Mouse (Mus musculus): ENCODE measurements at regions not wholly inside any gene's neighbourhood (a gene's known extent, or its start where the extent isn't known, plus 50 kb on each side); places are given as distances from the start of the nearest gene placed in this dataset.
A peak's percentile ranks its signal among the peaks of the same experiment; 100 is the strongest.

- Histone ChIP-seq H3K4me1 (ENCODE audit: control insufficient read depth, insufficient read depth, low read length) (no peaks in the 10 kb centered on the region), H3K27ac (ENCODE audit: low read depth, low read length) (no peak overlapping the region), H3K27me3 (ENCODE audit: control insufficient read depth, insufficient read depth, low read length) (no peaks in the 10 kb centered on the region), H3K4me2 (peak overlapping the region; percentile 33; the same call in 1 of the 2 replicates), H3K36me3 (ENCODE audit: control insufficient read depth, insufficient read depth, low read length) (no peaks in the 10 kb centered on the region), H3K4me3 (ENCODE audit: low read depth, low read length) (no peak overlapping the region), H3K9me3 (replicated peaks; ENCODE audit: control insufficient read depth, low read length) (no peaks in the 10 kb centered on the region), H3K9ac (ENCODE audit: low read depth, low read length) (0 out of 2 replicates have a peak overlapping the region, but pooled peaks have one; percentile 5)
- no peak for ATAC-seq (replicated peaks; ENCODE audit: insufficient number of reproducible peaks, low FRiP score, low TSS enrichment)
- 35% methylated on average over 3 of the region's 3 CpGs for WGBS (ENCODE audit: insufficient replicate concordance)
Observed at GRCm38 (mm10) chr4:95105424-95105823, 53.4 kb upstream of the Jun start.

DNA sequence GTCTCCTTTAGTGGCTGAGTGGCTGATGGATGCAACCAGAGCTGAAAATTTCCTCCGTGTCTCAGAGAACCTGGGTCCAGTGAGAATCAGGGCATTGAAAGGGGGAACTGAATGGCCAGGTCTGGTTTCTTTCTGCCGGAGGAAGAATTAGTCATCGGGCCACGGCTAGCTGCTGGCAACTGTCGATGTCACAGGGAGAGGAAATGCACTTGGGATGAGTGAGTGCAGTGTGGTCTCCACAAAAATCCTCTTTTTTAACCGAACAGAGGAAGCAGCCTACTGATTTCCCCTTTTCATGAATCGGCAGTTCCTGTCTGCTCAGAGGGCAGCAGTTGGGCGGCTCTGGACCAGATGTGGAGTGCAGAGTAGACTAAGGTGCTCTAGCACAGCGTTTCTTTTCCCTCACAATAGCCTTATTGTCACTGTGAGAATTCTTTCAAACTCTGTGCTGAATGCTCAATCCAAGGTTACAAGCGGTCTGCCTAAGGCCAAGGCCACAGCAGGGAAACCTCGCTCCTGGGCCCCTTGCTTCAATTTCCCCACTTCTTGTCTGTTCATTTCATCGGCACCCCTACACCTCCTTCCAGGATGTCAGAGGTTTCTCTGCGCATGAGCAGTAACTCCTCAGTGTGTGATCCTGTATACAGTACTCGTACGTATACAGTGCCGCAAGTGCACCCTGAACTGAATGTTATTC is 54.1 kb upstream of the Jun start:
- ATAC-seq (replicated peaks; ENCODE audit: insufficient number of reproducible peaks, low FRiP score, low TSS enrichment): 0 out of 2 replicates have a peak, but pooled peaks have one; percentile 26

DNA sequence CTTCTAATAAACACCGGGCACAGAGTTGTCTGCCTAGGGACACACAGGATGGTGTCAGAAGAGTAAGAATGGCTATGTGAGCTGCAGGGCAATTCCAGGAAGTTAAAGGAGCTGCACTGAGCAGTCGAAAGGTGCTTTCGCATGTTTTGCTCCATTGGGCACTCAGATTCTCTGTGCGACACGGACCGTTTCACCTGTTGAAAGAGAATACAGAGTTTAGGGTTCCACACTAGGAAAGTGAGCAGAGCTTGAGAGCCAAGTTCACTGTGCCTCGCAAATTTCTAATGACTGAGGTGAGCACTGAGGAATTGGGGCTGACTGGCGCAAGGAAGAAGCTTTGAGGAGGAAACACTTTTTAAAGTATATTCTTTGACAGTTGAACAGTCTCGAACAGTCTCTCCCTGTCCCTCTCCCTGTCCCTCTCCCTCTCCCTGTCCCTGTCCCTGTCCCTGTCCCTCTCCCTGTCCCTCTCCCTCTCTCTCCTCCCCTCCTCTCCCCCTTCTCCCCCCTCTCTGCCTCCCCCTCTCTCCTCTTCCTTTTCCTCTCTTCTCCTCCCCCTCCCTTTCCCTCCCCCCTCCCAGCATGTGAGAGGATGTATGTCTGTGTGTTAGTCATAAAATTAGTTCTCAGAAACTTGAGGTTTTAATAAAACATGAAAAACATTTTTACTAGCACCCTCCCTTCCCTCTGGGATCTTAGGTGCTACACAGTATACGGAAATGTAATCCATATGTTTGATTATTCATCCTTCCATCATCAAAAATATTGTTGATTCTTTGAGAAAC is 55.1 kb upstream of the Jun start:
- Histone ChIP-seq H3K27ac (ENCODE audit: low read depth, low read length) (no peak overlapping the region), H3K9me3 (replicated peaks; ENCODE audit: control insufficient read depth, low read length) (no peaks in the 10 kb centered on the region), H3K9ac (ENCODE audit: low read depth, low read length) (no peak overlapping the region), H3K27me3 (ENCODE audit: control insufficient read depth, insufficient read depth, low read length) (no peaks in the 10 kb centered on the region), H3K4me2 (no peak overlapping the region), H3K36me3 (ENCODE audit: control insufficient read depth, insufficient read depth, low read length) (no peaks in the 10 kb centered on the region), H3K4me1 (ENCODE audit: control insufficient read depth, insufficient read depth, low read length) (no peaks in the 10 kb centered on the region), H3K4me3 (ENCODE audit: low read depth, low read length) (no peak overlapping the region)
- no peak for ATAC-seq (replicated peaks; ENCODE audit: insufficient number of reproducible peaks, low FRiP score, low TSS enrichment)
- WGBS (ENCODE audit: insufficient replicate concordance): 75% methylated on average over 10 of the region's 10 CpGs

More for the DNA sequence above, 54.1 kb upstream of the Jun start:
- Histone ChIP-seq H3K9ac (ENCODE audit: low read depth, low read length) (no peak overlapping the region), H3K27me3 (ENCODE audit: control insufficient read depth, insufficient read depth, low read length) (no peaks in the 10 kb centered on the region), H3K27ac (ENCODE audit: low read depth, low read length) (peak overlapping the region; percentile 30; the same call in 1 of the 2 replicates), H3K36me3 (ENCODE audit: control insufficient read depth, insufficient read depth, low read length) (no peaks in the 10 kb centered on the region), H3K4me2 (peak overlapping the region; percentile 33), H3K9me3 (replicated peaks; ENCODE audit: control insufficient read depth, low read length) (no peaks in the 10 kb centered on the region), H3K4me3 (ENCODE audit: low read depth, low read length) (no peak overlapping the region), H3K4me1 (ENCODE audit: control insufficient read depth, insufficient read depth, low read length) (no peaks in the 10 kb centered on the region)
- 45% methylated on average over 16 of the region's 16 CpGs for WGBS (ENCODE audit: insufficient replicate concordance)

- Histone ChIP-seq H3K27ac (ENCODE audit: low read depth, low read length) (no peak overlapping the region), H3K4me2 (no peak overlapping the region), H3K9me3 (replicated peaks; ENCODE audit: control insufficient read depth, low read length) (no peaks in the 10 kb centered on the region), H3K4me1 (ENCODE audit: control insufficient read depth, insufficient read depth, low read length) (no peaks in the 10 kb centered on the region), H3K27me3 (ENCODE audit: control insufficient read depth, insufficient read depth, low read length) (no peaks in the 10 kb centered on the region), H3K4me3 (ENCODE audit: low read depth, low read length) (no peak overlapping the region), H3K9ac (ENCODE audit: low read depth, low read length) (no peak overlapping the region), H3K36me3 (ENCODE audit: control insufficient read depth, insufficient read depth, low read length) (no peaks in the 10 kb centered on the region)
- 64% methylated on average over 6 of the region's 6 CpGs for WGBS (ENCODE audit: insufficient replicate concordance)
- ATAC-seq (replicated peaks; ENCODE audit: insufficient number of reproducible peaks, low FRiP score, low TSS enrichment): no peak
Observed at GRCm38 (mm10) chr4:95108811-95109210, 56.8 kb upstream of the Jun start.

GRCm38 (mm10) chr4:95110828-95111227 is 58.8 kb upstream of the Jun start:
- H3K27me3 ChIP-seq (ENCODE audit: control insufficient read depth, insufficient read depth, low read length): no peaks in the 10 kb centered on the region
- H3K4me2 ChIP-seq: no peak overlapping the region
- no peak overlapping the region for H3K4me3 ChIP-seq (ENCODE audit: low read depth, low read length)
- no peak overlapping the region for H3K9ac ChIP-seq (ENCODE audit: low read depth, low read length)
- H3K36me3 ChIP-seq (ENCODE audit: control insufficient read depth, insufficient read depth, low read length): no peaks in the 10 kb centered on the region
- H3K9me3 ChIP-seq (replicated peaks; ENCODE audit: control insufficient read depth, low read length): no peaks in the 10 kb centered on the region
- no peak for ATAC-seq (replicated peaks; ENCODE audit: insufficient number of reproducible peaks, low FRiP score, low TSS enrichment)
- H3K27ac ChIP-seq (ENCODE audit: low read depth, low read length): no peak overlapping the region
- H3K4me1 ChIP-seq (ENCODE audit: control insufficient read depth, insufficient read depth, low read length): no peaks in the 10 kb centered on the region
- 80% methylated on average over 8 of the region's 8 CpGs for WGBS (ENCODE audit: insufficient replicate concordance)

DNA sequence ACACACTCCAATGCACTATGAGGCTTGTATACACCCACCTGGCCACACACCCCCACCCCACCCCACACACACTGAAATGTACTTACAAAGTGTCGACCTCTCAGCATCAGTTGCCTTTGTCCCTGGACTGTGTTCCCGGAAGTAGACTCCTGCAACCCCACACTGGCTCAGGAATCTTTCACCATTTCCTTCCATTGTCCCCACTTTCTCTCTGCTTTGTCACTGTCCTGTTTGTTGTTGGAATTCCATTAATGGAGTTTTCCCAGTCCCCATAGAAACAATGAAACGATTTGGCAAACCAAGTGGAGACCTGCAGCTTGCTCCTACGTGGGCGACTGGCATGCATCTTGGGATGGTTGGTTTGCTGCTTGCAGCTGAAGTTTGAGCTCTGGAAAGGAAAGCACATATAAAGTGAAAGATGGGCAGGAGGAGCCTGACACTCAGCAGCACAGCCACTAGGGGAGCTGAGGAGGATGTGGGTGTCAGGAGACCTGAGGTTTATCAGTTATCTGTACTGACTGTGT is 65.2 kb upstream of the Jun start:
- WGBS (ENCODE audit: insufficient replicate concordance): 55% methylated on average over 5 of the region's 5 CpGs
- Histone ChIP-seq H3K4me3 (ENCODE audit: low read depth, low read length) (no peak overlapping the region), H3K4me2 (no peak overlapping the region), H3K27me3 (ENCODE audit: control insufficient read depth, insufficient read depth, low read length) (no peaks in the 10 kb centered on the region), H3K4me1 (ENCODE audit: control insufficient read depth, insufficient read depth, low read length) (no peaks in the 10 kb centered on the region), H3K9ac (ENCODE audit: low read depth, low read length) (no peak overlapping the region), H3K27ac (ENCODE audit: low read depth, low read length) (no peak overlapping the region), H3K36me3 (ENCODE audit: control insufficient read depth, insufficient read depth, low read length) (no peaks in the 10 kb centered on the region), H3K9me3 (replicated peaks; ENCODE audit: control insufficient read depth, low read length) (no peaks in the 10 kb centered on the region)
- ATAC-seq (replicated peaks; ENCODE audit: insufficient number of reproducible peaks, low FRiP score, low TSS enrichment): no peak

- 73% methylated on average over 1 of the region's 1 CpGs for WGBS (ENCODE audit: insufficient replicate concordance)
- Histone ChIP-seq H3K27ac (ENCODE audit: low read depth, low read length) (no peak overlapping the region), H3K9ac (ENCODE audit: low read depth, low read length) (no peak overlapping the region), H3K27me3 (ENCODE audit: control insufficient read depth, insufficient read depth, low read length) (no peaks in the 10 kb centered on the region), H3K4me3 (ENCODE audit: low read depth, low read length) (no peak overlapping the region), H3K4me2 (no peak overlapping the region), H3K4me1 (ENCODE audit: control insufficient read depth, insufficient read depth, low read length) (no peaks in the 10 kb centered on the region), H3K9me3 (replicated peaks; ENCODE audit: control insufficient read depth, low read length) (no peaks in the 10 kb centered on the region), H3K36me3 (ENCODE audit: control insufficient read depth, insufficient read depth, low read length) (no peaks in the 10 kb centered on the region)
- ATAC-seq (replicated peaks; ENCODE audit: insufficient number of reproducible peaks, low FRiP score, low TSS enrichment): no peak
Observed at GRCm38 (mm10) chr4:95120876-95121275, 68.9 kb upstream of the Jun start.

- ATAC-seq (replicated peaks; ENCODE audit: insufficient number of reproducible peaks, low FRiP score, low TSS enrichment): no peak
- WGBS (ENCODE audit: insufficient replicate concordance): 65% methylated on average over 1 of the region's 1 CpGs
Observed at GRCm38 (mm10) chr4:95125346-95125745, 73.3 kb upstream of the Jun start.

More at GRCm38 (mm10) chr4:95125346-95125745, 73.3 kb upstream of the Jun start:
- Histone ChIP-seq H3K9me3 (replicated peaks; ENCODE audit: control insufficient read depth, low read length) (no peaks in the 10 kb centered on the region), H3K36me3 (ENCODE audit: control insufficient read depth, insufficient read depth, low read length) (no peaks in the 10 kb centered on the region), H3K4me2 (no peak overlapping the region), H3K27ac (ENCODE audit: low read depth, low read length) (no peak overlapping the region), H3K4me1 (ENCODE audit: control insufficient read depth, insufficient read depth, low read length) (no peaks in the 10 kb centered on the region), H3K27me3 (ENCODE audit: control insufficient read depth, insufficient read depth, low read length) (no peaks in the 10 kb centered on the region), H3K9ac (ENCODE audit: low read depth, low read length) (no peak overlapping the region), H3K4me3 (ENCODE audit: low read depth, low read length) (no peak overlapping the region)
